Mouse (Mus musculus): ENCODE data around the gene Zfp3. TPM values are rescaled to one million over a fixed set of nuclear protein-coding genes. Genes with fewer than 3 reads are reported as not detected.
"Not testable (repeated sequence)": the region's sequence is repeated elsewhere in the genome, so short reads cannot be mapped to it uniquely, and the experiment has no call there.

Zfp3 gene
- polyA plus RNA-seq, 1 experiment from 2014 or later: 13.2 TPM

DNA sequence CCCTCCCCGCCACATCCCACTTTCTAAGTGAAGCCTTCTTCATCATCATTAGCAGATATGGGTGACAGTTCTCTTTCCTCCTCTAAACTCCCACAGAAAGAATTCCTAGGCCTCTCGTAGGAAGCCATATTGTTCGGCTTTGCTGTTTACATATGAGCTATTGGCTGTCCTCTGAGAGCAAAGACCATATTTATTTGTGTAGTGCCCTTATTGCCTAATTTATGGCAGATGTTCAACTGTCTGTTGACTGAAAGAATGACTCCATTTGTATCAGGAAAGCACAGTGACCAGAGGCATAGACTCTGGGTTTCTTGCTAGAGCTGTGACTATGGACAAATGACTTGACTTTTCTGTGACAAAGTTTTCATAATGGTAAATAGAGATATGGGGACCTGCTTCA is 22.4 kb upstream of the Zfp3 start:
- no peak for ATAC-seq
- H3K27ac ChIP-seq: no peak overlapping the region
- no peaks in the 10 kb centered on the region for H3K27me3 ChIP-seq
- no peak overlapping the region for H3K4me2 ChIP-seq (replicated peaks)
- H3K4me1 ChIP-seq (replicated peaks): no peaks in the 10 kb centered on the region
- 96% methylated on average over 3 of the region's 3 CpGs for WGBS
- H3K9me3 ChIP-seq: no peaks in the 10 kb centered on the region
- no peak overlapping the region for H3K4me3 ChIP-seq (replicated peaks)
- no peak overlapping the region for H3K9ac ChIP-seq (replicated peaks)
- no peaks in the 10 kb centered on the region for H3K36me3 ChIP-seq

DNA sequence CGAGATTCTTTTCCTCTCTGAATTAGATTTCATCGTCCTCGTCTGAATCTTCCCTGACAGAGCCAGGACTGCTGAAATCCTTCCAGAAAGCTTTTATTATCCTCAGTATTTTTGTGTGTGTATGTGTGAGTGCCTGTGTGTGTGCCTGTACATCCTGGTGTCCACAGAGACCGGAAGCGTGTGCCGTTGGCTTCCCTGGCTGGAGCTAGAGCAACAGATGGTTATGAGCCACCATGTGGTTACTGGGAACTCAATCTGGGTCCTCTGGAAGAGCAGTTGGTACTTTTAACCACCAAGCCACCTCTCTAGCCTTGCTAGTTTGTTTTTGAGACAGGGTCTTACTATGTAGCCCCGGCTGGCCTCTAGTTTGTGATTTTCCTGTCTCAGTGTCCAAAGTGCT is 21.9 kb upstream of the Zfp3 start:
- WGBS: 93% methylated on average over 7 of the region's 7 CpGs
- Histone ChIP-seq H3K27ac (no peak overlapping the region), H3K27me3 (no peaks in the 10 kb centered on the region), H3K9ac (replicated peaks) (no peak overlapping the region), H3K4me2 (replicated peaks) (no peak overlapping the region), H3K4me3 (replicated peaks) (no peak overlapping the region), H3K9me3 (no peaks in the 10 kb centered on the region), H3K36me3 (no peaks in the 10 kb centered on the region), H3K4me1 (replicated peaks) (no peaks in the 10 kb centered on the region)
- ATAC-seq: no peak

DNA sequence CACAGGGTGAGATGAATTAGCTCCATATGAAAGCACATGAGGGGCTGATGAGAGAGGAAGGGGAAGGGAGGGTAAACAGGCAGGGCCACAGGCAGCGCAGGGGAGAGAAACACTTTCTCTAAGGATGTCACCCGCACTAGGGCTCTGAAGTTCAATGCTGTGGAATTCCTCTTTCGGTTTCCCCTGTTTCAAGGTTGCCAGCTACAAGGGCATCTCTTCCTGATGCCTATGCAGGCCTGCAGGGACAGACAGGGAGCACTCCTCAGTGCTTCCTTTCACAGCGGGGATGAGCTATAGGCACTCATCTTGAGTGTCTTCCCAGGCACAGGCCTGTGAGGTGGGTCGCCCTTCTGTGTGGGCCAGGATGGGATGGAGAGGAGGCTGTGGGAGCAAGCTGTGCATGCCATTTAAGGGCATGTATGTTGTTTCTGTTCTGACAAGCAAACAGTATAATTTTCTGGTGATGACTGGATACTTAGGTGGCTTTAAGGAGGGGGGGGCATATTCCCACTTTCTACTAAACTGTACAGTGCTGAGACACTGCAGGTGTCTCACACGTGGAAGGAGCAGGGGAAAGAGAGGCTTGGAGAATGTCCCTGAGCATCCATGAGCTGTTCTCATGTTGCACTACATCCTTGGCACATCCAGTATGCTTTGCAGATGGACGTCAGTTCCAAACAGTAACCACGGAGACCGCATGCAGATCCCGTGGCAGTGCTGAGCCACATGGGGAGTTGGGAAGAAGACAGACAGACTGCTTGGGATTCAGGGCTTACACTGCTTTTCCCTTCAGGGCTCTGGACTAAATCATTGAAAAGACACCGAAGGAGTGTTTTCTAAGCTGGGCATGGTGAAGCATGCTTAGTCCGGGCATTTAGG is 21.2 kb upstream of the Zfp3 start:
- Histone ChIP-seq H3K4me2 (replicated peaks) (no peak overlapping the region), H3K9me3 (no peaks in the 10 kb centered on the region), H3K36me3 (no peaks in the 10 kb centered on the region), H3K4me1 (replicated peaks) (no peaks in the 10 kb centered on the region), H3K9ac (replicated peaks) (no peak overlapping the region), H3K4me3 (replicated peaks) (no peak overlapping the region), H3K27ac (no peak overlapping the region), H3K27me3 (no peaks in the 10 kb centered on the region)
- 76% methylated on average over 12 of the region's 12 CpGs for WGBS
- no peak for ATAC-seq

DNA sequence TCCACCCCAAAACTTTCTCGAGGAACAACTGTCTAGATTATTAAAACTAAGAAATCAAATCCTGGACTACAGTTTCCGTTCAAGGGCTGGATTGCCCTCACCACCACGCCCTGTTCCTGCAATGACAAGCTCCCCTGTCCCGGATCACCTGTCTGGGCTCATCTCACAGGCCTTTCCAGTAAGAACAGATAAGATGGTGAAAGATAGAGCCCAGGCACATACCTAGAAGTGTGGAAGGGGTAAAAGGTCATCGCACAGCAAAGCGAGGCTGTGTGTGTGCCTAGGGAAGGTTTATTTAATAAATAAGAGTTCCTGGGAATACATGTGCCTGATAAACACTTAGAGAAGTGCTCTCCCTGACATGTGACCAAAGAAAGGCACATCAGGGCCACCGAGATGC is 18.4 kb upstream of the Zfp3 start:
- H3K27ac ChIP-seq: no peak overlapping the region
- no peaks in the 10 kb centered on the region for H3K9me3 ChIP-seq
- H3K4me1 ChIP-seq (replicated peaks): no peaks in the 10 kb centered on the region
- H3K4me2 ChIP-seq (replicated peaks): no peak overlapping the region
- WGBS: 84% methylated on average over 7 of the region's 7 CpGs
- no peaks in the 10 kb centered on the region for H3K27me3 ChIP-seq
- H3K36me3 ChIP-seq: no peaks in the 10 kb centered on the region
- no peak overlapping the region for H3K4me3 ChIP-seq (replicated peaks)
- H3K9ac ChIP-seq (replicated peaks): no peak overlapping the region
- ATAC-seq: no peak

DNA sequence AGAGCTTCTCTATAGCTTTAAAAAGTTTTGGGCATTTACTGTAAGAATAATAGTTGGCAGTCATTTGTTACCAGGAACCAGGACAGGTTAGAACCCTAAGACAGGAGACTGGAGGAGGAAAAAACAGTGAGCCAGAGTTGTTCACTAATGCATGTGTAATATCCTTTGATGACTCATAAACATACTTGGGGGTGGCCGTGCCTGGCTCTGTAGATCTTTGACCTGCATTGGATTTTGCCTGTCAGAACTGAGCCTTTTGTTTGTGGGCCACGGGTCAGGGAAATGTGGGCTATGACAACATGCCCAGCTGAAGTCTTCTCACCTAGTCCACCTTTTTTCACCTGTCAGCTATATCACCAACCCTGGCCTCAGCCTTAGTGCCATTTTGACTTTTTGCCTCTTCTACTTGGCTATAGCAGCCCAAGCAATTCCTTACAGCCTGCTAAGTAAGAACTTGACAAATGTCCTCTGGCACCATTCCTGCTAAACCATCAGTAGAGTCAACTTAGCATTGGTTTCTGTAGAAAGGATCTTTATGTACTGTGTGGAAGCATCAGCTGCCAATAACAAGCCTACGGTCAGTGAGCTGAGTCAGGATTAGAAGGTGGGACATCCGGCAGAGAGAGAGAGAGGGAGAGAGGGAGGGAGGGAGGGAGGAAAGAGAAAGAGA is 16.0 kb upstream of the Zfp3 start:
- WGBS: 91% methylated on average over 4 of the region's 4 CpGs
- no peaks in the 10 kb centered on the region for H3K9me3 ChIP-seq
- H3K9ac ChIP-seq (replicated peaks): no peak overlapping the region
- H3K36me3 ChIP-seq: no peaks in the 10 kb centered on the region
- no peak for ATAC-seq
- no peak overlapping the region for H3K4me3 ChIP-seq (replicated peaks)
- H3K27me3 ChIP-seq: no peaks in the 10 kb centered on the region
- no peak overlapping the region for H3K4me2 ChIP-seq (replicated peaks)
- H3K27ac ChIP-seq: no peak overlapping the region
- H3K4me1 ChIP-seq (replicated peaks): no peaks in the 10 kb centered on the region

DNA sequence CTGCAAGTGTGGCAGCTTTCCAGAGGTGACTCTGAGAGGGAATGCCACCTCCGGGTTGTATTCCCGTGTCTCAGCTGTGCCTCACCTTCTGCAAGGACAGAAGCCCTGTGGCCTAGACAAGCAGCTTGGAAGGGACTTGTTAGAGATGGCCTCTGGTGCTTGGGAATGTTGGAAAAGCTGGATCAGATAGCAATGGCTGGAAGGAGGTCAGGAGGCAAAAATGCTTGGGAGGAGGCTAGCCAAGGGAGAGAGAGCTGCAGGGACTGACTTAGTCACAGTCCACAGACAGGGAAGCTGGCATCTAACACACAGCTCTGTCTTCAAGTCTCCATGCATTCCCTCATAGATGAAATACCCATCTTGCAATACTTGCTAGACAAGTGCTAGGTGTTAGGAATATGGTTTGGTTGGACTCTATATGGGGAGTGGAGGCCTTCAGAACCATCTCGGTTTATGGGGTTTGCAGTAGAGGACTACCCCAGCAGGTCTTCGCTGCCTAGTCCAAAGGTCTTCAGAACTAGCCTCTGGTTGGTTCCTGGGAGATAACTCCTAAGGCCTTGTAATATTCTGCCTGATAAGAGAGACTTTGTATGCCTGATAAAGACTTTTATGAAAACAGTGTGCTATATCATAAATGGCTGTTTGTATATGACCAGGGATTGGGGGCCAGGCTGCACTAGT is 11.5 kb upstream of the Zfp3 start:
- Histone ChIP-seq H3K4me3 (replicated peaks) (no peak overlapping the region), H3K9me3 (no peaks in the 10 kb centered on the region), H3K9ac (replicated peaks) (no peak overlapping the region), H3K4me2 (replicated peaks) (no peak overlapping the region), H3K4me1 (replicated peaks) (0 out of 2 replicates have a peak, but pooled peaks cover 3% of the 10 kb centered on the region), H3K27ac (no peak overlapping the region), H3K36me3 (no peaks in the 10 kb centered on the region), H3K27me3 (no peaks in the 10 kb centered on the region)
- no peak for ATAC-seq
- 89% methylated on average over 4 of the region's 4 CpGs for WGBS

DNA sequence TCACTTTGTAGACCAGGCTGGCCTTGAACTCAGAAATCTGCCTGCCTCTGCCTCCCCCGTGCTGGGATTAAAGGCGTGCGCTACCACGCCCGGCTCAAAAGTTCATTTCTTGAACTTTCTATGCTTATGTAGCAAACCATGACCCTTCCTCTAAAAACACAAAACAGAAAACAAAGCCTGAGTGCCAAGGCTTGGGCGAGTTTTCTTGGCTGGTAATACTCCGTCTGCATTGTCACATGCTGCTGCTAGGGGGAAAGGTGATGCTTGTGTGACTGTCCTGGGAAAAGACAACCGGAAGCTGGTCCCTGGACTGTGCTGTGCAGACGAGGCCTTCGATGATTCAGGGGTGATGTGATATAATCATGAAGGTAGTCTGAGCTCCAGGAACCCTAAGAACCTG is 10.9 kb upstream of the Zfp3 start:
- no peak overlapping the region for H3K27ac ChIP-seq
- H3K4me3 ChIP-seq (replicated peaks): no peak overlapping the region
- no peaks in the 10 kb centered on the region for H3K27me3 ChIP-seq
- H3K4me2 ChIP-seq (replicated peaks): no peak overlapping the region
- 93% methylated on average over 10 of the region's 10 CpGs for WGBS
- no peaks in the 10 kb centered on the region for H3K36me3 ChIP-seq
- H3K4me1 ChIP-seq (replicated peaks): 0 out of 2 replicates have a peak, but pooled peaks cover 3% of the 10 kb centered on the region
- no peaks in the 10 kb centered on the region for H3K9me3 ChIP-seq
- H3K9ac ChIP-seq (replicated peaks): no peak overlapping the region
- ATAC-seq: no peak

DNA sequence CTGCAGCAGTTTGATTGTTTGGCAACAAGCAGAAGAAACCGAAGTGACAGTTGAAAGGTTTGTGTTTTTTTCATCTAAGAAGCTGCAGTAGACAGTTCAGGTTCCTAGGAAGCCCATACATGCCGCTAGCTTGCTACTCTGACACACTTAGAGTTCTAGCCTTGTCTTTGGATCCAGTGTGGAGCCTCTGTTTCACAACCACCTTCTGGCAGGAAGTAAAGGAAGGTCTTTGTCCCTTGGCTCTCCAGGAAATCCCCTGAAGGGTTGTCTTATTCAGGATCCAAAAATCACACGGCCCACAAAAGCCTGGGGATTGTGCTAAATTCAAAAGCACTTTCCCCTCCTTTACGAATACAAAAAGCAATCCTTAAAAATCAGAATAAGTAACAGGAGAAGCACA is 9.5 kb upstream of the Zfp3 start:
- ATAC-seq: no peak
- WGBS: 56% methylated on average over 4 of the region's 4 CpGs

DNA sequence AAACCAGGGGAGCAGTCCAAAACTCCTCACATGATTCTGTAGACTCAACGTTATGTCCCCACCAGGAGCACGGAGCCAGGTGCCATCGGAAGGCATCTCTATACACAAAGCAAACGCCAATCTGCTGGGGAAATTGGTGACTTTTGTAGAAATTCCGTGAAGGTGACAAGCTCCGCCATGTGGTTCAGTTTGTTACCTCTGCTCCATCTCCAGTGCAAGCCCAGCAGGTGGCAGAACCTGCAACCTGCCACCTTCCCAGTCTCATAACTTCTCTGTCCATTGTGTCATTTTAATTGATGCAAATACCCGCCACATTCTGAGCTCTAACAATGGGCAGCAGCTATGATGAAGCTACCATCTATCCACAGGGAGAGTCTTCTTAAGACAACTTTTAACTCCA is 9.1 kb upstream of the Zfp3 start:
- H3K4me3 ChIP-seq (replicated peaks): no peak overlapping the region
- H3K27ac ChIP-seq: no peak overlapping the region
- no peak overlapping the region for H3K9ac ChIP-seq (replicated peaks)
- H3K9me3 ChIP-seq: no peaks in the 10 kb centered on the region
- no peaks in the 10 kb centered on the region for H3K27me3 ChIP-seq
- 58% methylated on average over 7 of the region's 7 CpGs for WGBS
- no peak for ATAC-seq
- no peaks in the 10 kb centered on the region for H3K36me3 ChIP-seq
- no peak overlapping the region for H3K4me2 ChIP-seq (replicated peaks)
- 0 out of 2 replicates have a peak, but pooled peaks cover 3% of the 10 kb centered on the region for H3K4me1 ChIP-seq (replicated peaks)

More for the DNA sequence above, 9.5 kb upstream of the Zfp3 start:
- Histone ChIP-seq H3K4me1 (replicated peaks) (0 out of 2 replicates have a peak, but pooled peaks cover 3% of the 10 kb centered on the region), H3K4me3 (replicated peaks) (no peak overlapping the region), H3K27ac (no peak overlapping the region), H3K9ac (replicated peaks) (no peak overlapping the region), H3K36me3 (no peaks in the 10 kb centered on the region), H3K4me2 (replicated peaks) (no peak overlapping the region), H3K9me3 (no peaks in the 10 kb centered on the region), H3K27me3 (no peaks in the 10 kb centered on the region)

DNA sequence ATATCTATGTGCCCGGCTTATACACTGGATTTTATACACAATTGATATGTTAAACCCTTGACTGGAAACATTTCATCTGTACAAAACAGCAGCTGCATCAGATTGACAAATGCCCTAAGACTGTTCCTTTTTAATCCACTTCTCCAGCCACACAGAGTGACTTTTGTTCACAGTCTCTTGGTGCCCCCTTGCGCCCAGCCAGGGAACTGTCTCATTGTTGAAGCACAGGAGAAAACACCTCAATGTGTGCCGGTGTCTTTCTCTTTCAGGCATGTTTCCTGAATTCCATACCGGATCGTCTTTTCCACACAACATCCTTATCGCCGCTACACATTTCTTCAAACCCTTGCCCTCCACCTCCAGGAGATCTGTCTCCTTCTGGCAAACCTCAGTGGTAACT is 8.4 kb upstream of the Zfp3 start:
- Histone ChIP-seq H3K36me3 (no peaks in the 10 kb centered on the region), H3K4me3 (replicated peaks) (no peak overlapping the region), H3K4me2 (replicated peaks) (no peak overlapping the region; the same call in 1 of the 2 replicates), H3K9ac (replicated peaks) (no peak overlapping the region; the same call in 1 of the 2 replicates), H3K27me3 (no peaks in the 10 kb centered on the region), H3K4me1 (replicated peaks) (0 out of 2 replicates have a peak, but pooled peaks cover 3% of the 10 kb centered on the region), H3K27ac (no peak overlapping the region), H3K9me3 (no peaks in the 10 kb centered on the region)
- ATAC-seq: peak; percentile 55; the same call in 1 of the 2 replicates
- WGBS: 12% methylated on average over 7 of the region's 7 CpGs

DNA sequence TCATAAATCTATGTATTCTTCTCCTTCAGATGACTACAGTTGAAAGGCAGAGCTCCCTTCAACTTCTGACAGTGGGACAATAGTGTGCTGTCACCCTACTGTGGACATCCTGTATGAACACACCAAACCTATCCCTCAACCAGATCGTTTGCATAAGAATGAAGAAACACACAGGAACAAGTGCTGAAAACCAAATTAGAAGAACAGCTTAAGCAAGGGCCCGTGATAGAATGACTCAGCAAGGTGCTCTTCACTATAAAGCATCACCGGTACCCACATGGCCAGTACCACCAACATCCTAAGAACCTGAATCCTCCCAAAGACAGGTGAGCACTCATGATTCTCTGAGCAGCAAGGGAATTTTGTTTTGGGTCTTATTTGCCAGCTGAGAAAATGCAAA is 3.6 kb upstream of the Zfp3 start:
- H3K4me3 ChIP-seq (replicated peaks); H3K9ac ChIP-seq (replicated peaks); H3K9me3 ChIP-seq; H3K27ac ChIP-seq; H3K4me2 ChIP-seq (replicated peaks); ATAC-seq; H3K27me3 ChIP-seq; H3K36me3 ChIP-seq: not testable (repeated sequence)
- WGBS: 64% methylated on average over 3 of the region's 3 CpGs
- H3K4me1 ChIP-seq (replicated peaks): peaks cover 17% of the 10 kb centered on the region

DNA sequence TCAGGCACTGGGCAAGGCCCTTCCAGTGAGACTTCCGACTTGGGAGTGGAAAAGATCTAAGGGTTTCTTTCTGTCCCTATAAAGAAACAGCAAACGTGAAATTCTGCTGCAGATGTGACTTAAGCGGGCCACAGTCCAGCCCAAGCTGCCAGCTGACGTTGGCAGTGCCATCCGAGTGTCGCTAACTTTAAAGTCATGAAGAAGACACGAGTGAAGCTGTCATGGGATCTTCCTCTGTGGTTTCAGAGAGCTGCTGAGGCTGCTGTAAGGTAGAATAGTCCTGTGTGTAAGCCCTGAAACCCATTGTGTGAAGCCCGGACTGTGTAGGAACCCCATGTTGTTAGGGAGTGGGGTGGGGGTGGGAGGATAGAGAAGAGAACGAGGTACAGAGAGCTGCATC is 1.4 kb upstream of the Zfp3 start:
- Histone ChIP-seq H3K9me3 (no peaks in the 10 kb centered on the region), H3K9ac (replicated peaks) (no peak overlapping the region), H3K27ac (no peak overlapping the region), H3K4me3 (replicated peaks) (no peak overlapping the region), H3K27me3 (no peaks in the 10 kb centered on the region), H3K4me2 (replicated peaks) (no peak overlapping the region), H3K36me3 (peaks cover 4% of the 10 kb centered on the region; the same call in 1 of the 2 replicates), H3K4me1 (replicated peaks) (peaks cover 24% of the 10 kb centered on the region)
- 82% methylated on average over 9 of the region's 9 CpGs for WGBS
- no peak for ATAC-seq

Data from midbrain, embryonic 13.5 days (tissue).